Mouse (Mus musculus): ENCODE data around the gene Gm20388.

Gm20388 gene

GRCm38 (mm10) chr8:122274651-122275391 lies 2364.2 kb downstream of the Gm20388 start:
- no peak for DNase-seq (ENCODE audit: low read depth, low spot score)

GRCm38 (mm10) chr8:122276308-122276707 lies 2365.7 kb downstream of the Gm20388 start:
- no peak for DNase-seq (ENCODE audit: low read depth, low spot score)

GRCm38 (mm10) chr8:122277204-122277995 lies 2366.8 kb downstream of the Gm20388 start:
- DNase-seq (ENCODE audit: low read depth, low spot score) = no peak

GRCm38 (mm10) chr8:122280156-122280555 lies 2369.5 kb downstream of the Gm20388 start:
- no peak for DNase-seq (ENCODE audit: low read depth, low spot score)

- DNase-seq (ENCODE audit: low read depth, low spot score) = peak; percentile 49
Measured at GRCm38 (mm10) chr8:122280588-122281316, 2370.1 kb downstream of the Gm20388 start.

GRCm38 (mm10) chr8:122281317-122282034 lies 2370.8 kb downstream of the Gm20388 start:
- DNase-seq (ENCODE audit: low read depth, low spot score) = peak; percentile 98

GRCm38 (mm10) chr8:122282035-122282358 lies 2371.4 kb downstream of the Gm20388 start, which contains the start of gene Zfpm1:
Gene Zfpm1 (plus strand): TSS chr8:122282141.
- DNase-seq (ENCODE audit: low read depth, low spot score) = no peak

DNA sequence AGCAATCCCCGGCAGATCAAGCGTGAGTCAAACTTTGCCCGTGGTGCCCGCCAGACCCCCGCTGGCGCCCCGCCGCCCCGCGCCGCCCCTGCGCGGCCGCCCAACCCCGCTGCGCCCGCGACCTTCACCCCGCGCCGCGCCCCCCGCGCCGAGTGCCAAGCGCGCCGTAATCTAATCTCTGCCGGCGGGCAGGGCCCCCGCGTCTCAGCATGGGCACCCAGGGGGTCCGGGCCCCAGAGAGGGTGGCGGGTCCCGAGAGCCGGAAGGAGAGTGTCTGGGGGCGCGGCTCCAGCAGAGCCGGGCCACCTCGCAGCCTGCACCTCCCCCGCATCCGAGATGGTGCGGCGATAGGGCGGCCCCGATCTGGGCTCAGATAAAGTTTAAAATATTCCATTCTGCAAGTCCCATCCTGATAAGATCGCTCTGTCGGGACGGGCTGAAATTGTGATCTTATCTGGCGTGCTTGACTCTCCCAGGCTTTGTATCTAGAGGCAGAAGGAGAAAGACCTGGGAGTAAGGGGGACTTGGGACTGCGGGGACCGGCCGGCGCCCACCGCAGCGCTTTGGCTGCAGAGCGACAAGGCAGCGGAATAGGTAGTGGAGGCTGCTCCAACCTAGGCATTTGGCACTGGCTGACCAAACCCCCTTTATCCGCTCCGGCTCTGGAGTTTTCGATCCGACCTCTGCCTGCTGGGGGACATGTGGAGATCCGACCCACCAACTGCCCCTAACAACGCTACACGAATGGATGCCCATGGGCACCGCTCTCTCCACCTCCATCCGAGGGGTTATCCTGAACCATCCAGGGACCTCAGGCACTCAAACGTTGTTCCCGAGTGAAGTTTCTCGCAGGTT lies 2372.1 kb downstream of the Gm20388 start:
- DNase-seq (ENCODE audit: low read depth, low spot score) = peak; percentile 81

DNA sequence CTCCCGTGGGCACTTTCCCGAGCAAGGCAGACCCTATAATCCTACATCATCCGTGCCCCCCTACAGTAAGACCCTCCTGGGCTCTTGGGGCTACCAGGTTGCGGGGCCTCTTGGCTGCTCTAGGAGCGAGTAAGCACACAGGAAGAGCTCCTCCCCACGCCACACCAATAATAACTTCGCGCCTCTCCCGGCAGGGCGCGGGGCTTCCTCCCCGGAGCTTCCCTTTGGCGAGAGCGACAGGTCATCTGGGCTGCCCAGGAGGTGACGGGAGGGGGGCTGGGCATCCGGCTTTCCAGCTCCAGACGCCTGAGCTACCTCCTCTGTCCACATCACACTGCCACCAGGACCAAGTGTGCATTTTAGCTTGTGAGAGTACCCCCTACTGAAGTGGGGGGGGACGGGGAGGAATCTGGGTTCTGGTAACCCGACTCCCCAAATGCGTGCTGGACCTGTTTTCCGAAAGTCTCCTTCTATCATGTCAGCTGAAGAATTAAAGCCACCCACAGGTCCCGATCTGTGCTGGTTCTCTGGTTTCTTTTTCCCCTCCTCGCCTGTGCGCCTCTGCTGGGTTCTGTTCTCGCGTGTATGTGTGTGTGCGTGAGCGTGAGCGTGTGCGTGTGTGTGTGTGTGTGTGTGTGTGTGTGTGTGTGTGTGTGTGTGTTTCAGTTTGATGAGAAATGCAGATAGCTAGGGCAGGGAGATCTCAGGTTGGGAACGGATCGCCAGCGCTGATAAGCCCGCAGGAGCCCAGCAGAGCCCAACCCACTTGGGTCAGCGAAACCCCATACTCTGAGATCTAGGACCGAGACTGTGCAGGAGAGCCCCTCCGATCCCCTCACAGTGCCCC lies 2372.9 kb downstream of the Gm20388 start:
- DNase-seq (ENCODE audit: low read depth, low spot score) = peak; percentile 81

GRCm38 (mm10) chr8:122284203-122284658 lies 2373.6 kb downstream of the Gm20388 start:
- peak; percentile 85 for DNase-seq (ENCODE audit: low read depth, low spot score)

GRCm38 (mm10) chr8:122284659-122285261 lies 2374.1 kb downstream of the Gm20388 start:
- peak; percentile 90 for DNase-seq (ENCODE audit: low read depth, low spot score)

GRCm38 (mm10) chr8:122285727-122286126 lies 2375.1 kb downstream of the Gm20388 start:
- DNase-seq (ENCODE audit: low read depth, low spot score) = peak; percentile 74

- DNase-seq (ENCODE audit: low read depth, low spot score) = no peak
Measured at GRCm38 (mm10) chr8:122286899-122287298, 2376.3 kb downstream of the Gm20388 start.

GRCm38 (mm10) chr8:122287742-122288141 lies 2377.1 kb downstream of the Gm20388 start:
- no peak for DNase-seq (ENCODE audit: low read depth, low spot score)

GRCm38 (mm10) chr8:122288344-122288743 lies 2377.7 kb downstream of the Gm20388 start:
- no peak for DNase-seq (ENCODE audit: low read depth, low spot score)

DNA sequence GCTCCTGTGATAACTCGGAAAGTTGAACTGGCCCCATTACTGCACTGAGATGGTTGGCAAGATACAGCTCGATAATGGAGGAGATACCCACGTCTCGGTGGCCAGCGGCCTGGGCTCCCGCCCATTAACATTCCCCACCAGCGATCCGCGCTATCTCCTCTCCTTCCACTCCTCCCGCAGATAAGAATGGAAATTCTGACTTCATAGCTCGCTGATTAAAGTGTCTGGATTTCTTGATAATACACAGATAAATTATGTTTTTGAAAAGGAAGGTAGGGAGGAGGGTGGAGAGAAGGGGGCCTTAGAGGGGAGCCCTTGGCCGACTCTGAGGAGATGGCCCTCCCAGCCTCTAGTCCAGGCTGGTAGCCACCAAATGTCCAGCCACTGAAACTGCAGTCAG lies 2380.4 kb downstream of the Gm20388 start:
- DNase-seq (ENCODE audit: low read depth, low spot score) = no peak

- DNase-seq (ENCODE audit: low read depth, low spot score) = no peak
Measured at GRCm38 (mm10) chr8:122291549-122291948, 2380.9 kb downstream of the Gm20388 start.

- DNase-seq (ENCODE audit: low read depth, low spot score) = no peak
Measured at GRCm38 (mm10) chr8:122293484-122293883, 2382.8 kb downstream of the Gm20388 start.

GRCm38 (mm10) chr8:122294273-122294683 lies 2383.6 kb downstream of the Gm20388 start:
- DNase-seq (ENCODE audit: low read depth, low spot score) = no peak

All from CD4-positive helper T cell, adult 2 months (primary cell).